Comparison of ENCODE assay signal across 19 mouse cellular contexts in genomic region chr17:46648436-46648835, GRCm38 (mm10). TPM values are rescaled to one million over a fixed set of nuclear protein-coding genes. Genes with fewer than 3 reads are reported as not detected.
"Had no signal": no experiment of that assay in that cellular context is flagged by ENCODE, and none has a peak within 500 bp of the region (broad histone marks: within the 10 kb centered on the region; RNA-seq: fewer than 3 reads in every experiment).

No protein-coding gene starts in this region.

- H3K9me3 ChIP-seq: lung, embryonic 15.5 days; megakaryocyte, embryonic 14.5 days; neural tube, embryonic 12.5 days; stomach, embryonic 15.5 days had no signal

- H3K9ac ChIP-seq: liver, embryonic 14.5 days; lung, embryonic 15.5 days; neural tube, embryonic 12.5 days; stomach, embryonic 15.5 days had no signal

- H3K4me3 ChIP-seq: lung, embryonic 15.5 days; megakaryocyte, embryonic 14.5 days; neural tube, embryonic 12.5 days; stomach, embryonic 15.5 days had no signal

- H3K4me2 ChIP-seq: lung, embryonic 15.5 days; neural tube, embryonic 12.5 days; stomach, embryonic 15.5 days had no signal

- DNase-seq: lung, adult 2 months; lung, postnatal 14 days; lung, postnatal 36 days; midbrain, embryonic 14.5 days; right cerebral cortex, postnatal 14 days; thymus, adult 2 months; thymus, postnatal 25 days; thymus, postnatal 4 days had no signal

- H3K27ac ChIP-seq: liver, embryonic 14.5 days; macrophage; neural tube, embryonic 12.5 days; stomach, embryonic 15.5 days; stomach, postnatal 0 days had no signal

- H3K27me3 ChIP-seq: lung, embryonic 15.5 days; megakaryocyte, embryonic 14.5 days; neural tube, embryonic 12.5 days; stomach, embryonic 15.5 days had no signal

- ATAC-seq: lung, postnatal 0 days; midbrain, embryonic 16.5 days had no signal

RNA-seq across cellular contexts. Expression of gene Ptk7, which starts 19.1 kb away (rescaled TPM):
- total RNA-seq: monocyte, adult 5-6 weeks; neutrophil, adult 5-6 weeks had no signal
